Mouse (Mus musculus): ENCODE results near the gene Akt1s1.
A peak's percentile ranks its signal among the peaks of the same experiment; 100 is the strongest.

The Akt1s1 gene

GRCm38 (mm10) chr7:44848561-44849415 lies at the start of gene Akt1s1, which contains the start of gene Tbc1d17:
Gene Akt1s1, plus strand, starts transcription at chr7:44848991.
Gene Tbc1d17, minus strand, starts transcription at chr7:44849079.
- DNase-seq: peak; percentile 97

- DNase-seq: no peak
These were observed 39.9 kb upstream of the Akt1s1 start for GRCm38 (mm10) chr7:44808927-44809326.

DNA sequence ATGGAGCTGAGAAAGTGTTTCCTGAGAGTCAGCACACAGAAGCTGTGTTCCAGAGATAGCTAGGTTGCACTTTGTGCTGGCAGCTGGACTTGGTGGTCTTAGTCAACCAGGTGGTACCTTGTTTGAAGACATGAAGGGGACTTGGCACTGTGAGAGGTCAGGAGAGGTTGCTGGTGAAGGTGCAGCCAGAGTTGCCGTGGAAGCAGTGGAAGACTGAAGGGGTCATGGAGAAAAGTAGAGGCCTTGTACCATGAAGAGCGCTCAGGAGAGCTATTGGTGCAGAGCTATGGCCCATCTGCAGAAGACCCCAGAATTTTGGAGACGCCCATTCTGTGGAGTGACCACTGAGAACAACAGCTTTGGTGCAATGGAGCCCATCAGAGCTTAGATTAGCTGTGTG lies 39.3 kb upstream of the Akt1s1 start:
- peak; percentile 1 for DNase-seq

DNA sequence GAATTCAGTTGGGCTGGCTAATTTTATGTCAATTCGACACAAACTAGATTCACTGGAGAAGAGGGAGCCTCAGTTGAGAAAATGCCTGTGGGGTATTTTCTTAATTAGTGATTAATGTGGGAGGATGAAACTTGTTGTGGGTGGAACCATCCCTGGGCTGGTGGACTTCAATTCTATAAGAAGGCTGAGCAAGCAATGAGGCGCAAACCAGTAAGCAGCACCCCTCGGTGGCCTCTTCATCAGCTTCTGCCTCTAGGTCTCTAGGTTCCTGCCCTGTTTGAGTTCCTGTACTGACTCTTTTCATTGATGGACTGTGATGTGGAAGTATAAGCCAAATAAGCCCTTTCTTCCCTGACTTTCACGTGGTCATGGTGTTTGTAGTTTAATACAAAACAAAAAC lies 38.4 kb upstream of the Akt1s1 start:
- no peak for DNase-seq

DNA sequence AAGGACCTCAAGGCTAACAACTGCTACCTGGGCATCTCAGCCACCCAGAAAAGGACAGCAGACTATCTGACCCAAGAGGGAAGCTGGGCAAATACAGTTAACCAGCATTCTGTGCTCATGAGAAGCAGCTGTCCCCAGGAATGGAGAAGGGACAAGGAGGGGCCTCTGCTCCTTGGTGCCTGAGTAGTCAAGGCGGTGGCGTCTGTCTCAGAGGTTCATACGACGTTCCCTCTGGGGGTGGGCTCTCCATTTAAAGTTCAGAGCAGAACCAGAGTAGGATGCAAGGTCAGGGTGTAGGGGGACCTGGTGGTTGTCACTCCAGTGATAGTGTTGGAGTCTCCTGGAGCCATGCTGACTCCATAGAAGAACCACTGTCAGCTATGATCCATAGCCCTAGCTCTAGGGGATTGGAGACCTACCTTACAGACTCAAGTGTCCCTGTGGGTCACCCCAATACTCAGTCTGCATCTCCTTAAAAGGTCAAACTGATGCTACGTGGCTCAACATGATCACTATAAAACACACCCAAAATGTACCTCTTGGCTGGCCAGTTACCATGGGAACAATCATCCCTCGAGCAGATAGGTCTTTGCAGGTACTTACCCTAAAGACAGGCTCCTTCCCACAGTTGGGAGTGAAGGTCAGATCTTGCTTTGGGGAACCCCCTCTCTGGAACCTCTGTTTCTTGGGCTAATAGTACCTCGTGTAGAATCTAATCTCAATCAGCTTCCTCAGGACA lies 37.8 kb upstream of the Akt1s1 start:
- DNase-seq: peak; percentile 0

DNA sequence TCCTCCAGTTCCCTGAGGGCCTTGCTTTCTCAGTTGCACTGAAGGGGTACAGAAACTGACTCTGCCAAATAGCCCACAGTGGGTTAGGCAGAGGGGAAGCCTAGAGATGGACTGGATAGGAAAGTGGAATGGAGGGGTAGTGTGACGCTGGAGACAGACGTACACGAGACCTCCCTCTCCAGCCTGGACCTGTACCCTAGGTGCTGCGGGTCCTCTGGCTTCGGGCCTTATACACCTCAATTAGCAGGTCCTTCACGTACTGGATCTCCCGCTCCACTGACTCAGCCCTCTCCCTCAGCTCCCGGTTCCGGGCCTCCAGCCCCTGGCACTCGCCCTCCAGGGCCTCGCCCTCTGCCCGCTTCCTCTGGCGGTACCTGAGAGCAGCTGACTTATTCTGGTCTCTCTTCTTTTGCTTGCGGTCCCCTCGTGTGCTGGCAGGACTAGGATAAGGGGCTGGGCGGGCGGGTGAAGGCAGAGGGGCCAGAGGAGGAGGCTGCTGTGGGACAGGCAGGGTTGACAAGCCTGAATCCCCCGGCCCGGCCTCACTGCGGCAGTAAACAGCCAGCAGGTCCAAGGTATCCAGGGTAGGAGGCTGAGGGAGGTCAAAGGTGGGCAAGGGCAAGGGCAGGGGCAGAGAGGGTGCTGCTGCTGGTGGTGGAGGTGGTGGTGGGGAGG lies 36.0 kb upstream of the Akt1s1 start:
- DNase-seq: peak; percentile 2

DNA sequence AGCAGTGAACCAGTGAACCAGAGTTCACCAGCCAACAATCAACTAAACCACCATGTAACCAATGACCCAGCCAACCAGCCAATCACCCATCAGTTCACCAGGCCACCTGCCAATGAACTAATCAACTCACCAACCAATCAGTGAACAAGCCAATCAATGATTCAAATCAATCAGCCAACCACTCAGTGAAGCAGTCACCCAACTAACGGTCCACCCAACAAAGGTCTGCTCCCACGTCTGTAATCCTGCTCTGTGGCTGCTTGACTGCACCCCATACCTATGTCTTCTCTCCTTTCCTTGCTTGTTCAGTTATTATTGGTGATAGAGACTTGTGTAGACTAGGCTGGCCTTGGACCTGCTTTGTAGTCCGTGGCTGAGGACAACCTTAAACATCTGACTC lies 34.8 kb upstream of the Akt1s1 start:
- DNase-seq: peak; percentile 0

DNA sequence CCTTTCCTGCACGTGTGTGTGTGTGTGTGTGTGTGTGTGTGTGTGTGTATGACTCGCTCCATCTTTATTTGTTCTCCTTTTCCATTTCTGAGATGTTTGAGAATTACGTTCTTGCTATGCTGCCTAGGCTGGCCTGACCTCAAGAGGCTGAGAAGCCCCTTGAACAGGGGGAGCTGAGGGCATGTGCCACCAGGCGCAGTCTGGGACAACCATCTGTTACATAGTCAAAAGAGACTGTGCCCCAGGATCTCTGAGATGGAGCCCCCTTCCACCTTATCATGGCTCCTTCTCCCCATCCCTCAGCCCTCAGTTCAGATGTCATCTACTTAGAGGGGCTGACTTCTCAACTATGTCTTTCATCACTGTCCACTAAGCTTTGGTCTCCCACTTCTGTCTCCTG lies 34.4 kb upstream of the Akt1s1 start:
- DNase-seq: peak; percentile 1

- peak; percentile 12 for DNase-seq
These were observed 33.7 kb upstream of the Akt1s1 start for GRCm38 (mm10) chr7:44814952-44815553.

DNA sequence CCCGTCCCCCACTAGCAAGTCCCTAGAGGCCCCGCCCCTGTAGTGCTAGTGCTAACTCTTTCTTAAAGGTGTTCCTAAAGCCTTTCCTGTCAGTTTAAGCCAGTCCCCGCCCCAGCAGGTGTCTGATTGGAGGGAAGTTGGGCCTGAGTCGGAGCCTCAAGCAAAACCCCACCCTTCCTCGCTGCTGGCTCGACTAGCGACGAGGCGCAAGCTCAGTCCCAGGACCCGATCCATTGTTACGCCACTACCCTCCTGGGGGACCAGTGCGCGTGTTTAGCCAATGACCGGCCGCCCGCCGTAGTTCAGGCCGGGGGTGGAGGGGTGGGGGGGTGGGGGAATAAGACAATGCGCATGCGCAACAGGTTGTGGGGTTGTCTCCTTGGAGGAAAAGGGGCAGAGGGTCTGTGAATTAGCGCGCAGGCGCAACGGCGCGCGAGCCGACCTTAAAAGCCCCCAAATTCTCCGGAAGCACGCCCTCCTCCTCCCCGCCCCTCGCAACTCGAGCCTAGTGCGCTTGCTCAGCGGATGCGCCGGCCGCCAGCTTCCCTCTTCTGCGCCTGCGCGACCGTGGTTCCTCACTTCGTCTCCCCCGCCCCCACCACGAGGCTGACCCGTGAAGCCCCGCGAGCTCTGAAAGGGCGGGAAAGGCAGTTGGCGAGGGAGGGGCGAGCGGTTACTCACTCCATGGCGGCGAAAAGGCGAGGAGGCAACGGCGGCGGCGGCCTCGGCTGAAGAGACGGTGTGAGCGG lies 32.9 kb upstream of the Akt1s1 start, which contains the start of the genes Nup62 and Il4i1:
Gene Nup62, plus strand, starts transcription at position 368 of the 749 bp plus-strand sequence.
Gene Il4i1, plus strand, starts transcription at position 667 of the 749 bp plus-strand sequence.
- peak; percentile 99 for DNase-seq

DNA sequence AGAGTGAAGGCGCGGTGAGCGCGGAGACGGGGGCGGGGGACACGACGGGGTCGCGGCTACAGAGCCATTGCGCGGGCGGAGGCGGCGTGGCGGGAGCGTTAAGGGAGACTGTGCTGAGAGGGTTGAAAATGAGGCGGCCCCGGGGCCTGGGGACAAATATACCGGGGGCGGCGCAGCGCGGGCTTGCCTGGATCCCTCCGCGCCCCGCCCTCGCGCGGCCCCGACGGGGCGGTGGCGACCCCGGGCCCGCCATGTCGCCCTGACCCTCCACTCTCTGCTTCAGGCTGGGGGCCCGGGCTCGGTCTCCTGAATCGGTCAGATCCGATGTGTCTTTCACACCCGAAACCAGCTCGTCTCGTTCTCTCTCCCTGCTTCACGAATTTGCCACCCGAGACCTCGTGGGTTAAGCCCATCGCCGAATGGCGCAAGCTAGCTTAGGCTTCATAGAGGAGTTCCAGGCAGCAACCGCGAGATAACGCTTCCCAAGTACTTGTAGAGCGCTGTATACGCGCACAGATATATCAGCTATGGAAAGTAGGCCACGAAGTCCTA lies 32.2 kb upstream of the Akt1s1 start, which contains the start of gene Atf5:
Gene Atf5, minus strand, starts transcription at position 189 of the 552 bp plus-strand sequence.
- peak; percentile 73 for DNase-seq

- DNase-seq: no peak
These were observed 31.4 kb upstream of the Akt1s1 start for GRCm38 (mm10) chr7:44817441-44817840.

DNA sequence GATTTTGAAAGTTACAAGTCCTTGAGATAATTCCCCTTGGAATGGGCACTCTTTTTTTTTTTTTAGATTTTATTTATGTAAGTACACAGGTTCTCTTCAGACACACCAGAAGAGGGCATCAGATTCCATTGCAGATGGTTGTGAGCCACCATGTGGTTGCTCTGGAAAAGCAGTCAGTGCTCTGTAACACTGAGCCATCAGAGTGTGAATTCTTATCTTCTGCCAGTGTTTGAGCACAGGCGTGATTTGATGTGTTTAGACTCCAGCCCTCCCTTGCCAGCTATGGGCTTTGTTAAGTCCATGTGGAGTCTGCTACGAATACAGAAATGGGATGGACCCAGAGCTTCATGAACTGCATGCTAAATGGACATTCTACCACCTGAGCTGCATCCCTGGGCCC lies 30.6 kb upstream of the Akt1s1 start:
- peak; percentile 5 for DNase-seq

DNA sequence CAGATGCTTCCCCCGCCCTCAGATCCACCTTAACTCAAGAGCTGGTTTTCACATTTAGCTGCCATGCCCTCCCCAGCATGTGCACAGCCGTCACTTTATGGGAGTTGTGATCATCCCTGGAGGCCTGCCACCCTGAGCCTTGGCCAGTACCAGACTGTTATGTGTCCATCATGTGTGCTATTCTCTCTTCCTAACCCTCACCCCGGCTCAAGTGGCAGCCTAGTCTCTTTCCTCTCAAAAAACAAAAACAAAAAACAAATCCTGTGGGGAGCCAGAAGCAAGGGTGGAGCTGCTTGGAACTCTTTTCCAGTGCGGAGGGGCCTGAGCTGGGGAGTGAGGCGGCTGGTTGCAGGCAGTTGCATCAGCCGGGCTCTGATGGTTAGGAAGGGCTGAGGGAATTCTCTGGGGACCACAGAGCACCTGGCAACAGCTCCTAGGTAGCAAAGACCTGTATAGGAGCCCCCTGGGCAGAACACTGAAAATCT lies 30.0 kb upstream of the Akt1s1 start:
- DNase-seq: peak; percentile 60

- peak; percentile 1 for DNase-seq
These were observed 29.4 kb upstream of the Akt1s1 start for GRCm38 (mm10) chr7:44819391-44819790.

DNA sequence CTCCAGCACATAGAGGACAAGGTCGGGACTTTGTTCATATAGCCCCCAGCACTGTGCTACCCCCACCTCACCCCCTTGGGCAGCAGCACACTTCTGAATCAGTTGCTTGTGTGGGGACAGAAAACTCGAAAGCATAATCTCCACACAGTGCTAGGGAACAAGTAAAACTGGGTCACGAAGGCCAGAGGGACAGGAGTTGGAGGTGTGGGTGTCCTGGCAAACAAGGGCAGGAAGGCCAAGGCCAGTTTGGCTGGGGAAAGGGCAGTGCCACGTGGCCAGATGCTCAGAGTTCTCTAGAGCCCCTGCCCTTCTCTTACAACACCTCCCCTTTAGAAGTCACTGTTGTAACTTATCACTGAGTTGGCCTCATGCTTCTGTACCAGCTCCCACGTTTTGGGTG lies 28.9 kb upstream of the Akt1s1 start:
- DNase-seq: peak; percentile 32

- DNase-seq: peak; percentile 2
These were observed 28.3 kb upstream of the Akt1s1 start for GRCm38 (mm10) chr7:44820525-44820924.

DNA sequence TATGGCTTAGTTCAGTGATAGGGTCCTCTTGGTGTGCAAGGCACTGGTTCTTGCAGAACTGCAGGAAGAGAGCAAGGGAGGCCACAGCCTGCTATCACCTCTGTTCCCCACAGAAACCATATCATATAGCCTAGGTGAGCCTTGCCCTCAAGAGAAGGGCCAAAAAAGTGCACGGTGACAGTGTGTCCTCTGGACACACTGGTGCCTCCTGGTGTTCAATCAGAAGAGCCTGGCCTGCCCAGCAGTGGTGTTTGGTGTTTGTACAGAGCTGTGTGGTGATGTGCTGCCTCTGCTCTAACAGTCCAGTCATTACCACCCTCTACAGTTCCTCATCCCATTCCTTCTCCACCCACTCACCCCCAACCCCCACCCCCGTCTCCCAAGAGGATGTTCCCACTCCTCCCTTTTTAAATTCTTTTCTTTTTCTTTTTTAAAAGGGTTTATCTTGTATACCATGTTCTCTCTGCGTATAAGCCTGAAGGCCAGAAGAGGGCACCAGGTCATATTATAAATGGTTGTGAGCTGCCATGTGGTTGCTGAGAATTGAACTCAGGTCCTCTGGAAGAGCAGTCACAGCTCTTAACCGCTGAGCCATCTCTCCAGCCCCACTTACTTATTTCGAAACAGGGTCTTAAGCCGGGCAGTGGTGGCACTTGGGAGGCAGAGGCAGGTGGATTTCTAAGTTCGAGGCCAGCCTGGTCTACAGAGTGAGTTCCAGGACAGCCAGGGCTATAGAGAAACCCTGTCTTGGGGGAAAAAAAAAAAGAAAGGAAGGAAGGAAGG lies 26.9 kb upstream of the Akt1s1 start:
- DNase-seq: peak; percentile 16

- DNase-seq: no peak
These were observed 25.4 kb upstream of the Akt1s1 start for GRCm38 (mm10) chr7:44823409-44823808.

- peak; percentile 82 for DNase-seq
These were observed 23.9 kb upstream of the Akt1s1 start for GRCm38 (mm10) chr7:44824872-44825271.

DNA sequence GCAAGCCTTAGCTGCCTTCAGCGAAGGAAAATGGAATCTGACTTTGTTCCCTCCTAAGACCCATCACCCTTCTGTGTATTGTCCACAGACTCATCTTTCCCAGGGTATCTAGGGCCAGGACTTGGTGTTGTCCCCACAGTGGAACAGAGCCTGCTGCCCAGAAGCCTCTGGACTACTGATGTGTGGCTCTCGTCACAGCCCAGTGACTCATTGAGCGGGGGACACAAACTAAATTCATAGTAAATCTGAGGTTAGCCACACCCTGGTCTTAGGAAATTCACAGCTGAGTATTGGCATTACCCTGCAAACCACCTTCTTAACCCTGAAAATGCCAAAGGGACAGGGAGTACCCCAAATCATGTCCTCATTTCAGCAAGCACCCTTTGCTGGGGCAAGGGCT lies 22.0 kb upstream of the Akt1s1 start:
- DNase-seq: no peak
